Mouse (Mus musculus) spleen, adult 18-20 months (tissue): ENCODE measurements at regions not wholly inside any gene's neighbourhood (a gene's known extent, or its start where the extent isn't known, plus 50 kb on each side); places are given as distances from the start of the nearest gene placed in this dataset.

ENCODE experiments used
- DNase-seq, 2 experiments: peaks; one replicate each; pipeline ENCODE4 v3.0.0; 2022; ENCODE audit warnings: mixed read lengths in 2 of 2

DNA sequence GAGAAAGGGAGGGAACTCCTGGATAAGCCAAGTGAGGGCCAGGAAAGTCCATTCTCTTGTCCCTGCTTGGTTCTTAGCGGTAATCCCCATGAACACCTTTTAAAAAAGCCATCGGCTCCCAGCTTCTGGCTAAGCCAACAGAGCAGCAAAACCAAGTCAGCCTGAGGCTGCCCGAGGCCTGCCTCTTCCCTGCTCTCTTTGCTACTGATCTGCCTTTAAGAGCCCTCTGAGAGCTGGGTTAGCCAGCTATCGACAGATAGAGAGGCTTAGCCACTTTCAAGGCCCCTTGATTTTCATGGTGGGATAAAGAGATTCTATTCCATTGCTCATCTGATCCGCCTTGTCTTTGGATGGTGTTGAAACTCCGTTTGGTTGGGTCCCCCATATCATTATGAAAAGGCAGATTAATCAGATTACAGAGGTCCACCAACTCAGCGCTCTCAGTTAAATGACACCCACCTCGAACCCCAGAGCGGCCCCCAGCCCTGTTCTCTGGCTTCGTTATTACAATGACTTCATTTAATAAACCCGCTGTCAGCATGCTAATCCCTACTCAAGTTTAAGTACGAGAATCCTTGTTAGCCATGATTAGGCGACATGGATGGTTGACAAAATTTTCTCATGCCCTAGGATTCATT is 66.1 kb downstream of the Slc4a3 start:
- DNase-seq, result no peak

DNA sequence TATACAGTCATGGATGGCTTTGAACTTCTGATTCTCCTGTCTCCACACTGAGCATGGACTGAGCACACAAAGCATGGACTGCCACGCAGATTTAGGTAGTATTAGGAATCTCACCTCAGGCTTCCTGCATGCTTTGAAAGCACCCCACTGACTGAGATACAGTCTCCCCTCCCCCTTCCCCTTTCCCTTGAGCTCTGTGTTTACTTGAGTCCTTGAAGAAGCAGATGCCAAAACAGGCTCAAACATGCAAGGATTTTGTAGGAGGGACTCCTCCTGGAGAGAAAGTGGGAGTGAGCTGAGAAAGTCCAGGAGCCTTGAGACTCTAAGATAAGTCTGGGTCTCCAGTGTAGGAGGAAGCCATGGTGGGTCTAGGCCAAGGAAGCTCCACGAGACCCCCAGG is 67.1 kb downstream of the Slc4a3 start:
- DNase-seq, result no peak

- DNase-seq, result no peak
Observed at GRCm38 (mm10) chr1:75616971-75617370, 70.9 kb downstream of the Slc4a3 start.

DNA sequence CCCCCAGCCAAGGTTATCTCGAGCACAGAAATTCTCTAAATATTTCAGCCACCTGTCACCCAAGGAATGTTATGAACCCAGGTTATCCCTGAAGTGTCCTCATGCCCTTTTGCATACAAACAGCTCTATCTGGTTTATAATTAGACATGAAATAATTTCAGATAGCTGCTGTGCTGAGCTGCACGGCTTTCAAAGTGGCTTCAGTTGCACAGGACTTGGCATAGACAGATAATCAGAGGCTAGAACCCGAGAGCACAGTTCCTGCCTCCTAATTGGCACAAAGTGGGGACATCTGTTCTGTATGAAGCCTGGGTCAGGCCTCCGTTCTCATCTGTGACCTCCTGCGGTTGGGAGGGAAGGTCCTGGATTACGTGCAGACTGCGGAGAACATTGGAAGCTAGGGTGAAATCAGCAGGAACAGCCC is 72.3 kb downstream of the Slc4a3 start:
- DNase-seq, result no peak

- no peak for DNase-seq
Observed at GRCm38 (mm10) chr1:75630287-75630686, 84.2 kb downstream of the Slc4a3 start.

DNA sequence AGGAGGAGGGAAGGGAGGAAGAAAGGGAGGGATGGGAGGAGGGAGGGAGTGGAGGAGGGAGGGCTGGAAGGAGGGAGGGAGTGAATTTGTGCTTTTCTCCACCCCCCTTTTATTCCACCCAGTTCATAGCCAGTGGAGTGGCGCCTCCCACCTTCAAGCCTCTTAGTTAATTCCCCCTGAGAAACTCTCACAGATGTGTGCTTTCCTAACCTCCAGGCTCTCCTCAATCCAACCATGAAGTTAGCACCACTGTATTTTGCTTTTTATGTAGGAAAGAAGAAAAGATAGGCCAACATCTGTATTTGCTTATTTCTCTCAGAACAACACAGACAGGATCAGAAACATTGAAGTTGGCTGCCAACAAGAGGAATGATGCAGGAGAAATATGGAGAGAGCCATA is 85.7 kb downstream of the Slc4a3 start:
- no peak for DNase-seq

- DNase-seq, result no peak
Observed at GRCm38 (mm10) chr1:75635591-75635990, 89.5 kb downstream of the Slc4a3 start.

DNA sequence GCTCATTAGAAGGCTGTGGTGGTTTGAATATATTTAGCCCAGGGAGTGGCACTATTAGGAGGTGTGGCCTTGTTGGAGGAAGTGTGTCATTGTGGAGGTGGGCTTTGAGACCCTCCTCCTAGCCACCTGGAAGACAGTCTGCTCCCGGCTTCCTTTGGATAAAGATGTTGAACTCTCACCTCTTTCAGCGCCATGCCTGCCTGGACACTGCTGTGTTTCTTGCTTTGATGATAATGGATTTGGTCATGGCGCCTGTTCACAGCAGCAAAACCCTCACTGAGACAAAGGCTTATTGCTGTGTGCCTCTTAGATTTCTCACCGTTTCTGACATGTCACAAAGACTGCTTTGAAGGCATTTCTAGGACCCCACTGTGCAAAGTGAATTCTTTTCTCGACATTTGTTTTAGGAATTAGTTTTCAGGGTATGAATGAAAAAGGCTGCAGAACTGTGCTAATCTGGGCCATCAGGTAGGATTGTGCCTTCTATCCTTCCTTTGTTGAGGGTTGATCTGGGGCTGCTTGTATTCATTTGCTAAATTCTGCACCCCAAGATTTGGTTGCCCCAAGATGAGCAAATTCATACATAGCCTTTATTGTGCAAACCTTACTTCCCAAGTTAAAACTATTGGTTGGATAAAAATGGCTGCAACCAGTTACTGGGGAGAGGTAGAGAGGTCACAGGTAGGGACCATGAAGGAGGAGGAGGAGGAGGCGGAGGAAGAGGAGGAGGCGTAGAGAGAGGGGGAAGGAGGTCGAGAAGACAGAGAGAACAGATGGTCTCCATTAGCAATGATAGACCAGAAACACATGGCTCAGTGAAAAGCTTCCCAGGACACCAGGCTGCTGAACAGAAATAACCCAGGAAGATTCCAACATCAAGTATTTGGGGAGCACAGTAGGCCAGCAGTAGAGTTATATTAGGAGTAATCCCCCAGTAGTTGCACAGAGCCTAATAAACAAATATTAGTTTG is 93.2 kb downstream of the Slc4a3 start:
- no peak for DNase-seq

DNA sequence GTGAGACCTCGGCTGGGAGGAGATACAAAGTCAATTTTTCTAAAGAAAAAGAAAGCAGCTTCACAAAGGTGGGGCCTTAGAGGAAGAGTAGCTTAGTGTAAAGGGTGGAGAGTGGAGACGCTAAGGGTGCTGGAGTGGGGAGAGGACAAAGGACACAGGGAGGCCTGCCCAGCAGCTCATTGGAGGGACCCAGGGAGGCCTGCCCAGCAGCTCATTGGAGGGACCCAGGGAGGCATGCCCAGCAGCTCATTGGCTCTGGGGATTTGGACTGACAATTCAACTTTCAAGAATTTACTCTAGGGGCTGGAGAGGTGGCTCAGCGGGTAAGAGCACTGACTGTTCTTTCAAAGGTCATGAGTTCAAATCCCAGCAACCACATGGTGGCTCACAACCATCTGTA is 96.4 kb downstream of the Slc4a3 start:
- DNase-seq, result no peak

DNA sequence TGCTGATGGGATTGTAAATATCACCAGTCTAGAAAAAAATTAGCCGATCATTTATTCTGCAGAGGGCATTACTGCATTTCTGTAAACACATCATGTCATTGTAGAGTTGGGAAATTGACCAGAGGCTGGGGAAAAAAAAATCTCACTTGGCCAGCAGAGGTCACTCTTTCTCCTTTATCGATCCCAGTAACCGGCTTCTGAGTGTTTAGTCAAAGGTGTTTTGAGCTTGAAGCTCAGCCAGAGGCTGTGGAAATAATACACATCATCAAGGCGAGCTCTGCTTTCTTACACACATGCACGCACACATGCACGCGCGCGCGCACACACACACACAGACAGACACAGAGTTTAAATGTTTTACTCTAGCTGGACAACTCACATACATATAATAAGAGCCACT is 106.5 kb downstream of the Slc4a3 start:
- peak in 1 of 2 experiments; percentile 13 for DNase-seq

- no peak for DNase-seq
Observed at GRCm38 (mm10) chr1:75652987-75653573, 107.0 kb downstream of the Slc4a3 start.

- DNase-seq, result peak in 1 of 2 experiments; percentile 14
Observed at GRCm38 (mm10) chr1:75653671-75654076, 107.6 kb downstream of the Slc4a3 start.

GRCm38 (mm10) chr1:75656592-75656991 is 110.5 kb downstream of the Slc4a3 start:
- no peak for DNase-seq

- DNase-seq, result no peak
Observed at GRCm38 (mm10) chr1:75660336-75661100, 114.5 kb downstream of the Slc4a3 start.

- DNase-seq, result no peak
Observed at GRCm38 (mm10) chr1:75662141-75662990, 116.3 kb downstream of the Slc4a3 start.

DNA sequence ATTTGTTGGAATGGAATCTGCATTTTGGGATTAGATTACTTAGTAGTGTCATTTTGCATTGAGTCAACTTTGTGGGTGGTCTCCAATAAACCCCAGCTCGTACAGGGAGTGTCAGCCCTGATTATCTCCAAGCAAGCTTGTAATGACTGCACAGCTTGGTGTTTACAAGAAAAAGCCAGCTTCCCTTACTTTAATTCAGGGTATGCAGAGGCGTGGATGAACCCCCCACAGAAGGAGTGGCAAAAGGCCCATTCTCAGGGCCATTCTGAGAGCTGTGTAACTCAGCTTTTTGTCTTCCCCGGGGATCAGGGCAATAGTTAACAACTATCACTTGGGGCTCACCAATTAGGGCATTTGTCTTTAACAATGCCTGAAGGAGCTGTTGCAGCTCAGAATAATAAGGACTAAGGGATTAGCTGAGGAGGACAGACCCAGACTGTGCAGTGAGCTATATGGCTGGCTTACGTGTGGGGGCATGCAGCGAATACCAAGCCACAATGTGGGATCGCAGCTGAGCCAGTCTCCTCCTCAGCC is 121.7 kb downstream of the Slc4a3 start:
- DNase-seq, result no peak

GRCm38 (mm10) chr1:75676295-75676694 is 130.2 kb downstream of the Slc4a3 start:
- DNase-seq, result no peak

GRCm38 (mm10) chr1:75677695-75678094 is 131.6 kb downstream of the Slc4a3 start:
- DNase-seq, result no peak

GRCm38 (mm10) chr1:75678279-75678678 is 132.2 kb downstream of the Slc4a3 start:
- DNase-seq, result no peak

DNA sequence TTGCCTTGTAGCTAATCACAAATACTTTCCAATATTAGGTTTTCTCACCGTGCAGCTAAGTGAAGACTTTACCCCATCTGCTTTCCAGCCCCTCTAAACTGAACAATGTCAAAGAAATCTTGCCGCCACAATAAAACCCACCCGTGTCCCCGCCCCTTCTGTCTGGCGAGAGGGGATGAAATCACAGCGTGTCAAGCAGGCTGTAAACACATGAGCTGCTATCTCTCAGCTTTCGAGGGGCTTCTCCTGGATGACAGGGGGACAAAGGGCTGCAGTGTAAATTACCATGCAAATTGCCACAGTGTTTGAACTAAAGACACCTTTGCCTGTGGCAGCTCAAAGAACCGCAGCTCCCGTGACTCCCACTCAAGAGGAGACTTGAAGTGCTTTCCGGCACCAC is 134.3 kb downstream of the Slc4a3 start:
- DNase-seq, result no peak

- no peak for DNase-seq
Observed at GRCm38 (mm10) chr1:75681913-75682312, 135.8 kb downstream of the Slc4a3 start.

GRCm38 (mm10) chr1:75692781-75693180 is 146.7 kb downstream of the Slc4a3 start:
- DNase-seq, result no peak
